Mouse (Mus musculus) lung, adult 2 months (tissue): ENCODE measurements around the gene Mpo.

Source experiments
- CTCF ChIP-seq: fragments of 200-500 bp; IDR thresholded peaks from 2 replicates; pipeline ENCODE4 v1.5.1; 2011; ENCODE audit warnings: mild to moderate bottlenecking, low read length, control low read depth; ENCODE audit not compliant: insufficient read depth
- POLR2A ChIP-seq: fragments of 200-500 bp; IDR thresholded peaks from 2 replicates; pipeline ENCODE4 v1.6.1; 2011; ENCODE audit warnings: low read depth, mild to moderate bottlenecking, control low read depth, low read length, borderline replicate concordance; ENCODE audit errors: extremely low read depth

GRCm38 (mm10) chr11:87756251-87756820, 37.0 kb upstream of the Mpo start:
- TF ChIP-seq POLR2A (peak; percentile 37; the same call in 1 of the 2 replicates), CTCF (no peak)
